In the genomic region with DNA sequence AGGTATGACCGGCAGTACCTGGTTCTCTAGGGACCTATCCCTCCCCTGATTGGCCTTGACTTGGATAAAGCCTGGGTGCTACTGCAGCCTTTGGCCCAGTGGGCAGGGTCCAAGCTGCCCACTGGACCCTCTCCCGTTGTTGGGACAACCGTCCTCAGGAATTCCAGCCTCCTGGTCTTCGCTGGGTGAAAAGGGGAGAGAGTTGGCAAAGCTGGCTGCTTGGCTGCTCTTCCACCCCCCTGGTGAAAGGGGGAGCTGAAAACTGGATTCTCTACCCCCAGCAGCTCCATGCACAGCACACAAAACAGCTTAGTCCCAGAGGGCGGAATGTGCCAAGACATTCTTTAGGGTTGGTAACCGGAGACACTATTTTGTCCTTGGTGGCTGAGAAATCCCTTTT, we compare ENCODE assay signal across 9 mouse cellular contexts. TPM values are rescaled to one million over a fixed set of nuclear protein-coding genes. Genes with fewer than 3 reads are reported as not detected.
DNase-seq lines count a peak whose midpoint lies in the region; ATAC-seq and TF ChIP-seq lines count a peak whose summit lies in the region.
"Had no signal": no experiment of that assay in that cellular context is flagged by ENCODE, and none has a peak within 500 bp of the region (broad histone marks: within the 10 kb centered on the region; RNA-seq: fewer than 3 reads in every experiment).

No protein-coding gene starts in this region.

- no peak overlapping the region for H3K4me3 ChIP-seq in forebrain, embryonic 13.5 days
- no peak overlapping the region for H3K4me3 ChIP-seq in olfactory bulb, adult 2 months (ENCODE audit: insufficient read depth, low read depth, low read length)
- H3K4me3 ChIP-seq in intestine, embryonic 16.5 days (ENCODE audit: low read length) = no peak overlapping the region
- H3K4me3 ChIP-seq: stomach, embryonic 15.5 days had no signal

- no peak for TF ChIP-seq POLR2A in olfactory bulb, adult 2 months (IDR thresholded peaks at IDR 0.05; ENCODE audit: insufficient read depth, low read depth, low read length)

- ATAC-seq in forebrain, embryonic 13.5 days = no peak
- no peak for ATAC-seq in intestine, embryonic 16.5 days

- peak overlapping the region; percentile 82 for H3K4me2 ChIP-seq in forebrain, embryonic 13.5 days
- no peak overlapping the region for H3K4me2 ChIP-seq in intestine, embryonic 16.5 days (ENCODE audit: low read depth, low read length)
- H3K4me2 ChIP-seq: stomach, embryonic 15.5 days had no signal

- TF ChIP-seq CTCF in olfactory bulb, adult 2 months (IDR thresholded peaks at IDR 0.05; ENCODE audit: insufficient read depth, low read depth, low read length) = no peak

- no peaks in the 10 kb centered on the region for H3K36me3 ChIP-seq in forebrain, embryonic 13.5 days (ENCODE audit: poor library complexity, severe bottlenecking)
- no peaks in the 10 kb centered on the region for H3K36me3 ChIP-seq in intestine, embryonic 16.5 days (ENCODE audit: control insufficient read depth, insufficient read depth, low read length)
- H3K36me3 ChIP-seq: stomach, embryonic 15.5 days had no signal

- 0 out of 2 replicates have a peak, but pooled peaks cover 5% of the 10 kb centered on the region for H3K27me3 ChIP-seq in forebrain, embryonic 13.5 days
- no peaks in the 10 kb centered on the region for H3K27me3 ChIP-seq in intestine, embryonic 16.5 days (replicated peaks; ENCODE audit: control insufficient read depth, insufficient read depth, low read length)

- H3K4me1 ChIP-seq in forebrain, embryonic 13.5 days = peaks cover 75% of the 10 kb centered on the region
- peaks cover 12% of the 10 kb centered on the region for H3K4me1 ChIP-seq in olfactory bulb, adult 2 months (ENCODE audit: control insufficient read depth, insufficient read depth, low read length)
- peaks cover 12% of the 10 kb centered on the region for H3K4me1 ChIP-seq in intestine, embryonic 16.5 days (ENCODE audit: control insufficient read depth, insufficient read depth, low read length)

- WGBS in forebrain, embryonic 13.5 days = 11% methylated on average over 6 of the region's 6 CpGs
- 57% methylated on average over 6 of the region's 6 CpGs for WGBS in olfactory bulb, adult 2 months
- WGBS in intestine, embryonic 16.5 days = 60% methylated on average over 6 of the region's 6 CpGs

- H3K27ac ChIP-seq in forebrain, embryonic 13.5 days = no peak overlapping the region
- H3K27ac ChIP-seq in olfactory bulb, adult 2 months (ENCODE audit: insufficient read depth, low read depth, low read length) = 0 out of 2 replicates have a peak overlapping the region, but pooled peaks have one; percentile 9
- H3K27ac ChIP-seq in intestine, embryonic 16.5 days (ENCODE audit: low read length) = no peak overlapping the region
- H3K27ac ChIP-seq: stomach, embryonic 15.5 days had no signal

- no peaks in the 10 kb centered on the region for H3K9me3 ChIP-seq in forebrain, embryonic 13.5 days (replicated peaks)
- H3K9me3 ChIP-seq in intestine, embryonic 16.5 days (ENCODE audit: control insufficient read depth, low read length) = no peaks in the 10 kb centered on the region
- H3K9me3 ChIP-seq: stomach, embryonic 15.5 days had no signal

- H3K9ac ChIP-seq in forebrain, embryonic 13.5 days = no peak overlapping the region
- no peak overlapping the region for H3K9ac ChIP-seq in intestine, embryonic 16.5 days (ENCODE audit: low read depth, low read length)
- H3K9ac ChIP-seq: stomach, embryonic 15.5 days had no signal

- peak; percentile 33 for DNase-seq in right cerebral cortex, adult 18-20 months
- DNase-seq in right cerebral cortex, postnatal 14 days = no peak
- DNase-seq in kidney, postnatal 25 days = peak; percentile 64 to 88
- DNase-seq in spleen, postnatal 14 days (ENCODE audit: low spot score in 2 of 2) = no peak
- DNase-seq: gastrocnemius, postnatal 25 days had no signal

RNA-seq across cellular contexts. Expression of a gene that starts 3.8 kb away (rescaled TPM):
- polyA plus RNA-seq in forebrain, embryonic 13.5 days (2015; fragmentation: Nextera tagmentation; extraction: Ambion mirVana) = 8.6 and 8.8 TPM in 2 replicates
- polyA plus RNA-seq in olfactory bulb, adult 2 months (2012; ENCODE audit: insufficient read depth, insufficient read length, low replicate concordance, missing spikeins) = not detected in 2 replicates
- 8.5 and 9.0 TPM in 2 replicates for polyA plus RNA-seq in intestine, embryonic 16.5 days (2015; fragmentation: Nextera tagmentation; extraction: Ambion mirVana)

Comparison
In these comparisons a context has a peak if more than half of its experiments do, and no peak if none do; other contexts are left out.
1. DNase-seq: peak in right cerebral cortex, adult 18-20 months (single experiment) and kidney, postnatal 25 days (2 of 2); none in right cerebral cortex, postnatal 14 days (single experiment) and spleen, postnatal 14 days (0 of 2).